Mouse (Mus musculus) A20 (cell line): Measurements from ENCODE around the gene Dctn1.

Experiments
- DNase-seq: peaks from one replicate; pipeline ENCODE4 v3.0.0-alpha.2; 2011; ENCODE audit warnings: low read depth, low spot score

Dctn1 gene

GRCm38 (mm10) chr6:83165607-83166242 lies at the start of gene Dctn1:
Gene Dctn1 (plus strand): TSS chr6:83165920.
- peak; percentile 92 for DNase-seq

- no peak for DNase-seq
Measured at GRCm38 (mm10) chr6:83116373-83117164, 49.2 kb upstream of the Dctn1 start.

- no peak for DNase-seq
Measured at GRCm38 (mm10) chr6:83117165-83117438, 48.6 kb upstream of the Dctn1 start.

GRCm38 (mm10) chr6:83117616-83118015 lies 48.1 kb upstream of the Dctn1 start:
- DNase-seq, result no peak

- DNase-seq, result no peak
Measured at GRCm38 (mm10) chr6:83118369-83118768, 47.4 kb upstream of the Dctn1 start.

- no peak for DNase-seq
Measured at GRCm38 (mm10) chr6:83118825-83119733, 46.6 kb upstream of the Dctn1 start.

GRCm38 (mm10) chr6:83119734-83120051 lies 46.0 kb upstream of the Dctn1 start:
- no peak for DNase-seq

GRCm38 (mm10) chr6:83120930-83121862 lies 44.5 kb upstream of the Dctn1 start, which contains the start of gene Wbp1:
Gene Wbp1 (minus strand): TSS chr6:83121559.
- DNase-seq, result peak; percentile 94

GRCm38 (mm10) chr6:83121863-83122710 lies 43.6 kb upstream of the Dctn1 start:
- no peak for DNase-seq

- DNase-seq, result no peak
Measured at GRCm38 (mm10) chr6:83122961-83123360, 42.8 kb upstream of the Dctn1 start.

GRCm38 (mm10) chr6:83124851-83125312 lies 40.8 kb upstream of the Dctn1 start:
- peak; percentile 89 for DNase-seq

- no peak for DNase-seq
Measured at GRCm38 (mm10) chr6:83125331-83125730, 40.4 kb upstream of the Dctn1 start, which contains the start of gene Ino80b. Gene Ino80b (minus strand): TSS chr6:83125431.

GRCm38 (mm10) chr6:83127419-83127818 lies 38.3 kb upstream of the Dctn1 start:
- DNase-seq, result no peak

GRCm38 (mm10) chr6:83131469-83132034 lies 34.2 kb upstream of the Dctn1 start:
- DNase-seq, result no peak

- no peak for DNase-seq
Measured at GRCm38 (mm10) chr6:83132176-83132919, 33.4 kb upstream of the Dctn1 start.

GRCm38 (mm10) chr6:83134226-83134625 lies 31.5 kb upstream of the Dctn1 start:
- DNase-seq, result no peak

GRCm38 (mm10) chr6:83134951-83135513 lies 30.7 kb upstream of the Dctn1 start, which contains the start of gene Rtkn:
Gene Rtkn (plus strand): TSS chr6:83135463.
- no peak for DNase-seq

- DNase-seq, result no peak
Measured at GRCm38 (mm10) chr6:83135571-83136161, 30.1 kb upstream of the Dctn1 start.
